11 mouse cellular contexts compared by ENCODE assay signal in genomic region chr9:72084131-72084530, GRCm38 (mm10). TPM values are rescaled to one million over a fixed set of nuclear protein-coding genes. Genes with fewer than 3 reads are reported as not detected.
DNase-seq lines count a peak whose midpoint lies in the region; ATAC-seq lines count a peak whose summit lies in the region.
"Had no signal": no experiment of that assay in that cellular context is flagged by ENCODE, and none has a peak within 500 bp of the region (broad histone marks: within the 10 kb centered on the region; RNA-seq: fewer than 3 reads in every experiment).

No protein-coding gene starts in this region.

- no peaks in the 10 kb centered on the region for H3K36me3 ChIP-seq in midbrain, embryonic 11.5 days (ENCODE audit: control insufficient read depth, insufficient read depth, low read length)
- peaks cover 3% of the 10 kb centered on the region; the same call in 1 of the 2 replicates for H3K36me3 ChIP-seq in midbrain, embryonic 10.5 days
- H3K36me3 ChIP-seq: embryonic facial prominence, embryonic 15.5 days; liver, embryonic 13.5 days had no signal

- peaks cover 2% of the 10 kb centered on the region; the same call in 1 of the 2 replicates for H3K4me1 ChIP-seq in midbrain, embryonic 11.5 days (ENCODE audit: control insufficient read depth, insufficient read depth, low read length)
- H3K4me1 ChIP-seq in midbrain, embryonic 10.5 days, result peaks cover 11% of the 10 kb centered on the region

- H3K27me3 ChIP-seq in midbrain, embryonic 11.5 days (ENCODE audit: control insufficient read depth, insufficient read depth, low read length), result no peaks in the 10 kb centered on the region
- no peaks in the 10 kb centered on the region for H3K27me3 ChIP-seq in midbrain, embryonic 10.5 days (ENCODE audit: low read depth, poor library complexity, severe bottlenecking)
- H3K27me3 ChIP-seq: embryonic facial prominence, embryonic 15.5 days; liver, embryonic 13.5 days had no signal

- H3K27ac ChIP-seq in midbrain, embryonic 11.5 days (ENCODE audit: low read depth, low read length), result no peak overlapping the region
- no peak overlapping the region for H3K27ac ChIP-seq in midbrain, embryonic 10.5 days (replicated peaks)
- H3K27ac ChIP-seq: embryonic facial prominence, embryonic 15.5 days; liver, embryonic 13.5 days had no signal

- DNase-seq in frontal cortex, adult 2 months (ENCODE audit: extremely low spot score in 1 of 2, low spot score in 1 of 2), result peak; percentile 50 to 58
- no peak for DNase-seq in frontal cortex, postnatal 14 days (ENCODE audit: low spot score in 2 of 2)
- peak; percentile 85 for DNase-seq in midbrain, embryonic 11.5 days (ENCODE audit: low spot score, missing footprints)
- no peak for DNase-seq in midbrain, embryonic 10.5 days (ENCODE audit: low spot score)
- DNase-seq in fibroblast of lung, adult 2 months (ENCODE audit: low read depth), result peak; percentile 32
- peak; percentile 54 to 80 for DNase-seq in left cerebral cortex, postnatal 25 days (ENCODE audit: low spot score in 2 of 2)
- no peak for DNase-seq in spleen, postnatal 4 days (ENCODE audit: low spot score in 2 of 2)
- DNase-seq: liver, embryonic 13.5 days had no signal

- H3K4me2 ChIP-seq in midbrain, embryonic 11.5 days, result no peak overlapping the region
- H3K4me2 ChIP-seq: embryonic facial prominence, embryonic 15.5 days; liver, embryonic 13.5 days had no signal

- H3K9me3 ChIP-seq in midbrain, embryonic 11.5 days (ENCODE audit: control insufficient read depth, low read length), result no peaks in the 10 kb centered on the region
- H3K9me3 ChIP-seq in midbrain, embryonic 10.5 days (replicated peaks), result no peaks in the 10 kb centered on the region
- H3K9me3 ChIP-seq: embryonic facial prominence, embryonic 15.5 days; liver, embryonic 13.5 days had no signal

- ATAC-seq in midbrain, embryonic 11.5 days (ENCODE audit: low FRiP score), result no peak
- ATAC-seq in monocyte, adult 5-6 weeks (replicated peaks; ENCODE audit: insufficient number of reproducible peaks, low FRiP score, low TSS enrichment, poor library complexity, severe bottlenecking), result no peak

- no peak overlapping the region for H3K9ac ChIP-seq in midbrain, embryonic 11.5 days (ENCODE audit: low read length)
- H3K9ac ChIP-seq: embryonic facial prominence, embryonic 15.5 days; liver, embryonic 13.5 days had no signal

- intact Hi-C loops in left cerebral cortex, postnatal 25 days (cut with DNase I), result no loop called here

- H3K4me3 ChIP-seq in midbrain, embryonic 11.5 days (ENCODE audit: low read depth, low read length), result no peak overlapping the region
- no peak overlapping the region for H3K4me3 ChIP-seq in midbrain, embryonic 10.5 days
- H3K4me3 ChIP-seq: embryonic facial prominence, embryonic 15.5 days; liver, embryonic 13.5 days; myocyte had no signal

RNA-seq across cellular contexts. Expression of gene Tcf12, which starts 27.5 kb away (rescaled TPM):
- polyA plus RNA-seq in frontal cortex, adult 2 months (2012; rRNA removed), result 46.0 and 46.1 TPM in 2 replicates
- 211 and 233 TPM in 2 replicates for polyA plus RNA-seq in midbrain, embryonic 11.5 days (2014; fragmentation: Nextera tagmentation; extraction: Ambion mirVana)
- 165 and 180 TPM in 2 replicates for polyA plus RNA-seq in midbrain, embryonic 10.5 days (2016; fragmentation: Nextera tagmentation; extraction: Ambion mirVana)
- total RNA-seq in left cerebral cortex, postnatal 25 days (2021), result 10 to 100 TPM; 43.9 to 50.3 TPM
- 33.0 to 73.0 TPM (median 36.9 TPM) in 3 replicates for total RNA-seq in monocyte, adult 5-6 weeks (2017)

Comparison
In these comparisons a context has a peak if more than half of its experiments do, and no peak if none do; other contexts are left out.
1. DNase-seq: peak in frontal cortex, adult 2 months (2 of 2), midbrain, embryonic 11.5 days (single experiment), fibroblast of lung, adult 2 months (single experiment) and left cerebral cortex, postnatal 25 days (2 of 2); none in frontal cortex, postnatal 14 days (0 of 2), midbrain, embryonic 10.5 days (single experiment) and spleen, postnatal 4 days (0 of 2).